Mouse (Mus musculus) MEL (cell line): ENCODE measurements around the gene Dyx1c1. TPM values are rescaled to one million over a fixed set of nuclear protein-coding genes. Genes with fewer than 3 reads are reported as not detected.

Source experiments
- DNase-seq: peaks from one replicate; pipeline ENCODE4 v3.0.0; 2011; ENCODE audit warnings: low read depth, low spot score
- H3K27ac ChIP-seq: 2 replicates; pipeline ENCODE4 v1.5.1; 2012; ENCODE audit warnings: low read depth, mild to moderate bottlenecking, control low read depth, low read length, moderate library complexity; ENCODE audit not compliant: control insufficient read depth
- H3K27me3 ChIP-seq, 2 experiments: fragments of 150-350 bp in 1 of 2; sonication (generic) in 1 of 2; 2 replicates each; pipeline ENCODE4 v1.6.1; 2012; ENCODE audit warnings: low read length in 2 of 2, mild to moderate bottlenecking in 2 of 2, improper control_type of control experiment in 1 of 2, moderate library complexity in 1 of 2; ENCODE audit not compliant: insufficient read depth in 2 of 2, control insufficient read depth in 1 of 2
- H3K36me3 ChIP-seq, 2 experiments: 2 replicates each; pipeline ENCODE4 v1.6.1; 2012 to 2014; ENCODE audit warnings: low read length in 2 of 2, improper control_type of control experiment in 1 of 2, inconsistent platforms in 1 of 2, mild to moderate bottlenecking in 1 of 2; ENCODE audit not compliant: insufficient read depth in 2 of 2, control insufficient read depth in 1 of 2
- H3K4me1 ChIP-seq, 2 experiments: fragments of 150-350 bp in 1 of 2; sonication (generic) in 1 of 2; 2 replicates each; pipeline ENCODE4 v1.6.1; 2012; ENCODE audit warnings: low read length in 2 of 2, improper control_type of control experiment in 1 of 2, mild to moderate bottlenecking in 1 of 2; ENCODE audit not compliant: insufficient read depth in 2 of 2, control insufficient read depth in 1 of 2
- H3K4me3 ChIP-seq, 2 experiments: fragments of 150-350 bp in 1 of 2; sonication (generic) in 1 of 2; 2 replicates each; pipeline ENCODE4 v1.5.1; 2012; ENCODE audit warnings: low read depth in 2 of 2, low read length in 2 of 2, mild to moderate bottlenecking in 2 of 2, moderate library complexity in 2 of 2, control low read depth in 1 of 2, improper control_type of control experiment in 1 of 2; ENCODE audit not compliant: control insufficient read depth in 1 of 2, insufficient read depth in 1 of 2
- H3K79me2 ChIP-seq: 2 replicates; pipeline ENCODE4 v1.6.1; 2012; ENCODE audit warnings: mild to moderate bottlenecking, low read length, moderate library complexity; ENCODE audit not compliant: control insufficient read depth, poor library complexity, insufficient read depth
- H3K9ac ChIP-seq: 2 replicates; pipeline ENCODE4 v1.6.1; 2012; ENCODE audit warnings: low read depth, mild to moderate bottlenecking, control low read depth, low read length, moderate library complexity; ENCODE audit not compliant: control insufficient read depth, poor library complexity, severe bottlenecking
- H3K9me3 ChIP-seq: fragments of 150-350 bp; sonication (generic); replicated peaks from 2 replicates; pipeline ENCODE4 v1.6.1; 2012; ENCODE audit warnings: mild to moderate bottlenecking, low read length, improper control_type of control experiment, moderate library complexity; ENCODE audit not compliant: insufficient read depth
- CTCF ChIP-seq, 3 experiments: IDR thresholded peaks in 2 of 3; conservative IDR thresholded peaks in 1 of 3; 2 replicates each; pipeline ENCODE4 v1.5.1; 2011 to 2012; ENCODE audit warnings: low read length in 3 of 3, low read depth in 2 of 3, mild to moderate bottlenecking in 2 of 3, improper control_type of control experiment in 1 of 3, inconsistent platforms in 1 of 3, mixed read lengths in 1 of 3, moderate library complexity in 1 of 3; ENCODE audit not compliant: control insufficient read depth in 1 of 3, insufficient read depth in 1 of 3, poor library complexity in 1 of 3, severe bottlenecking in 1 of 3
- E2F4 ChIP-seq: IDR thresholded peaks from 2 replicates; pipeline ENCODE4 v1.6.1; 2011; ENCODE audit warnings: low read depth, low read length, improper control_type of control experiment, borderline replicate concordance
- ETS1 ChIP-seq: IDR thresholded peaks from 2 replicates; pipeline ENCODE4 v1.6.1; 2012; ENCODE audit warnings: low read depth, mild to moderate bottlenecking, inconsistent platforms, low read length, improper control_type of control experiment, moderate library complexity
- GABPA ChIP-seq: IDR thresholded peaks from 2 replicates; pipeline ENCODE4 v1.6.1; 2012; ENCODE audit warnings: low read depth, mild to moderate bottlenecking, inconsistent platforms, low read length, improper control_type of control experiment, moderate library complexity
- GATA1 ChIP-seq: IDR thresholded peaks from 2 replicates; pipeline ENCODE4 v1.6.1; 2011; ENCODE audit warnings: low read depth, low read length, improper control_type of control experiment
- HCFC1 ChIP-seq: IDR thresholded peaks from 2 replicates; pipeline ENCODE4 v1.6.1; 2012; ENCODE audit warnings: low read depth, mild to moderate bottlenecking, inconsistent platforms, low read length, improper control_type of control experiment, moderate library complexity
- JUND ChIP-seq: IDR thresholded peaks from 2 replicates; pipeline ENCODE4 v1.6.1; 2011; ENCODE audit warnings: low read depth, mild to moderate bottlenecking, improper control_type of control experiment, low read length
- MAFK ChIP-seq: IDR thresholded peaks from 2 replicates; pipeline ENCODE4 v1.6.1; 2011; ENCODE audit warnings: low read depth, mild to moderate bottlenecking, low read length, improper control_type of control experiment, borderline replicate concordance
- MAZ ChIP-seq: IDR thresholded peaks from 2 replicates; pipeline ENCODE4 v1.6.1; 2012; ENCODE audit warnings: low read depth, mild to moderate bottlenecking, inconsistent platforms, low read length, improper control_type of control experiment
- MEF2A ChIP-seq: IDR thresholded peaks from 2 replicates; pipeline ENCODE4 v1.6.1; 2014; ENCODE audit warnings: low read depth, mild to moderate bottlenecking, inconsistent platforms, low read length, improper control_type of control experiment; ENCODE audit not compliant: poor library complexity, insufficient replicate concordance, severe bottlenecking; ENCODE audit errors: extremely low read depth
- MYB ChIP-seq: IDR thresholded peaks from 2 replicates; pipeline ENCODE4 v1.6.1; 2011; ENCODE audit warnings: mild to moderate bottlenecking, low read depth, low read length, improper control_type of control experiment
- RCOR1 ChIP-seq: IDR thresholded peaks from 2 replicates; pipeline ENCODE4 v1.6.1; 2012; ENCODE audit warnings: low read depth, mild to moderate bottlenecking, inconsistent platforms, low read length, improper control_type of control experiment
- SMC3 ChIP-seq: IDR thresholded peaks from 2 replicates; pipeline ENCODE4 v1.6.1; 2011; ENCODE audit warnings: low read depth, low read length, improper control_type of control experiment
- UBTF ChIP-seq: IDR thresholded peaks from 2 replicates; pipeline ENCODE4 v1.6.1; 2012; ENCODE audit warnings: low read depth, mild to moderate bottlenecking, inconsistent platforms, low read length, improper control_type of control experiment, moderate library complexity, borderline replicate concordance; ENCODE audit not compliant: insufficient read depth
- USF1 ChIP-seq: IDR thresholded peaks from 2 replicates; pipeline ENCODE4 v1.6.1; 2014; ENCODE audit warnings: low read depth, mild to moderate bottlenecking, inconsistent platforms, low read length, improper control_type of control experiment, moderate library complexity
- ZC3H11A ChIP-seq: IDR thresholded peaks from 2 replicates; pipeline ENCODE4 v1.6.1; 2012; ENCODE audit warnings: low read depth, mild to moderate bottlenecking, inconsistent platforms, low read length, improper control_type of control experiment
- ZNF384 ChIP-seq: IDR thresholded peaks from 2 replicates; pipeline ENCODE4 v1.6.1; 2012; ENCODE audit warnings: low read depth, mild to moderate bottlenecking, inconsistent platforms, low read length, improper control_type of control experiment
- polyA plus RNA-seq, 2 experiments: library from polyadenylated mRNA; stranded (reverse) in 1 of 2; unstranded in 1 of 2; fragments of >175 nt in 1 of 2; fragments of >200 nt in 1 of 2; gene quantifications; 2 replicates each; pipeline versions ENCODE4 v1.2.1 to v1.2.4; 2012; ENCODE audit warnings: low replicate concordance in 2 of 2, low read depth in 1 of 2; ENCODE audit not compliant: insufficient read length in 2 of 2, insufficient read depth in 1 of 2, missing spikeins in 1 of 2
- total RNA-seq: library from RNA; depleted of rRNA; stranded (reverse); fragments of 300-350 nt; gene quantifications from 2 replicates; pipeline ENCODE4 v1.2.3, GENCODE M21; 2012

Gene Dyx1c1
- total and polyA plus RNA-seq, 3 experiments, result 1.0 to 2.0 TPM; not detected in 1

- Histone ChIP-seq H3K36me3 (no peaks in the 10 kb centered on the region), H3K4me1 (no peaks in the 10 kb centered on the region), H3K4me3 (no peak overlapping the region), H3K9ac (no peak overlapping the region), H3K27ac (no peak overlapping the region), H3K9me3 (no peaks in the 10 kb centered on the region), H3K27me3 (no peaks in the 10 kb centered on the region), H3K79me2 (no peaks in the 10 kb centered on the region)
- TF ChIP-seq CTCF (IDR thresholded peaks at IDR 0.05 in 2 of 3, conservative IDR thresholded peaks at IDR 0.05 in 1 of 3; ENCODE audit: control insufficient read depth in 1 of 3, insufficient read depth in 1 of 3, low read depth in 2 of 3, low read length in 3 of 3, poor library complexity in 1 of 3, severe bottlenecking in 1 of 3), result peak in 2 of 3 experiments; percentile 38 to 44; a peak in 4 of 6 replicates
- TF ChIP-seq GATA1, result no peak
- DNase-seq, result no peak
Measured at GRCm38 (mm10) chr9:72969874-72970273, 11.3 kb downstream of the Dyx1c1 start.

- H3K4me3 ChIP-seq, result no peak overlapping the region
- no peak overlapping the region for H3K9ac ChIP-seq
- no peaks in the 10 kb centered on the region for H3K4me1 ChIP-seq
- no peak for DNase-seq
- no peak overlapping the region for H3K27ac ChIP-seq
- H3K27me3 ChIP-seq, result no peaks in the 10 kb centered on the region
- H3K9me3 ChIP-seq, result no peaks in the 10 kb centered on the region
- no peaks in the 10 kb centered on the region for H3K79me2 ChIP-seq
- TF ChIP-seq ZNF384 (no peak), RCOR1 (no peak), UBTF (no peak), GABPA (no peak), USF1 (no peak), SMC3 (no peak), MAZ (no peak), HCFC1 (no peak), ZC3H11A (no peak), E2F4 (no peak), ETS1 (no peak), MYB (no peak), MAFK (no peak), MEF2A (no peak), JUND (no peak)
- TF ChIP-seq, all 39 proteins: peak for 0
- no peaks in the 10 kb centered on the region for H3K36me3 ChIP-seq
Measured at GRCm38 (mm10) chr9:72972435-72972834, 13.8 kb downstream of the Dyx1c1 start.
